Mouse (Mus musculus): ENCODE results near the gene Galnt3.

Galnt3 gene

DNA sequence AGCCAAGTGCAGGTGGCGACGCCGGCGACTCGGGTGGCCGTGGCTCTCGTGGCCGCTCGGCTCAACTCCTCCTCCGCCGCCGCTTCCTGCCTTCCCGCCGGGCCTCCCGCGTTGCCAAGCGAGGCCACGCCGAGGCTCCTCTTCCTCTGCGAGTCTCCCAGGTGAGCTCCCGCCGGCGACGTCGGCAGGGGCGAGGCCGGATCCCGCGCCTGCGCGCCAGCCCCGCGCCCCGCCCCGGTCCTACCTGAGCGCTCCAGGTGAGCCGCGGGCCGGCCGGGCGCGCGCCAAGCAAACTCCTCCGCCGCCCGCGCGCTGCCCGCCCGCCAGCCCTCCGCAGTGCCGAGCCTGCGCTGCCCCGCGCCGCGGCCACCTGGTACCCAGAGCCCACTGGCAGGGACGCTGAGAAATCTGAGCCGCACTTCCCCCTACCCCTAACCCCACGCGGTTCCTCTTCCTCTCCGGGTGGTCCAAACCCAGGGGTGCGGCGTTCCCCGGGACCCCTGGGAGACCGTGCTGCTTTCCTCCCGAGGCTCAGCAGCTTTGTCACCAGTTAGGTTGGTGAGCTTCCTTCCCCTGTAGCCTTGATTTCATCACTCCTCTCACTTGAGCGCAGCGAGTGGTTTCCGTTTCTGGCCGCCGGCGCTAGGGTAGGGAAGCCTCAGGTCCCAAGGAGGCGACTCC, at the start of gene Galnt3:
Gene Galnt3, minus strand, starts transcription at position 404 of the 681 bp plus-strand sequence.
- peak in 1 of 2 experiments; percentile 24 for DNase-seq (ENCODE audit: low spot score in 2 of 2)

DNA sequence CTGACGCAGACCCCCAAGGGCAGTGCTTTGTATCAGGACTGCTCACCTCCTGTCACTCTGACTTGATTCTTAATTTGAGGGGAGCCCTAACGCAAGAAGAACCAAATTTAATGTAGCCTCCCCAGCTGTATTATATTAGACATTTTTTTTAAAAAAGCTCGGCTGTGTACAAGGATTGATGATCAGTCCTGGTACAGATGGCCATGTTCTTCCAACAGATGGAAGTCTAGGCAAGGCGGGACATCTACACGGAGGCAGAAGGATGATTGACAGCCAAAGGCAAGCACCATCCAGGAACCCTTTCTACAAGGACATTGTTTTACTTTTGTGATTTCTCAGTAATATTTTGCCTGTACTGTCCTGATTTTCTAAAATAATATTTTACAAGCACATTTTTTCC, 48.3 kb upstream of the Galnt3 start:
- DNase-seq (ENCODE audit: low spot score in 2 of 2): no peak

- no peak for DNase-seq (ENCODE audit: low spot score in 2 of 2)
Observed at GRCm38 (mm10) chr2:66171643-66172042, 46.8 kb upstream of the Galnt3 start.

- no peak for DNase-seq (ENCODE audit: low spot score in 2 of 2)
Observed at GRCm38 (mm10) chr2:66170721-66171120, 45.9 kb upstream of the Galnt3 start.

- DNase-seq (ENCODE audit: low spot score in 2 of 2): no peak
Observed at GRCm38 (mm10) chr2:66165025-66165424, 40.2 kb upstream of the Galnt3 start.

GRCm38 (mm10) chr2:66158140-66158915, 33.5 kb upstream of the Galnt3 start:
- no peak for DNase-seq (ENCODE audit: low spot score in 2 of 2)

- no peak for DNase-seq (ENCODE audit: low spot score in 2 of 2)
Observed at GRCm38 (mm10) chr2:66151436-66151835, 26.6 kb upstream of the Galnt3 start.

DNA sequence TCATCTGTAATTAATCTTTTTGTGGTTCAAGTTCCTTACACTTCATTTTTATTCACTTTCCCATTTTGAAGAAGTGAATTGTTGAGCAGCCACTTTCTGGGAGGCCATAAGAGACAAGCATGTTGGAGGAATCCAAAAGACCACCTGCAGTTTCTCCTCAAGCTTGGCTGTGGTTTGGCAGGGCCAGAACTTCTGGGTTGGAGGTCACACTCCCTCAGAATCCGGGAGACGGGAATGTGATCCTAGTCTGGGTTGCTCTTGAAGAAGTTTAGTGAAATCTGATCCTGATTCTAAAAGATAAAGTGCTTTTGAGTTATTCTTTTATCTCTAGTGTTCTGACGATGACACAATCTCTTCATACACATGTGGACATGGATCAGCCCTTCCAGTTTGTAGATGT, 25.7 kb upstream of the Galnt3 start:
- DNase-seq (ENCODE audit: low spot score in 2 of 2): no peak

DNA sequence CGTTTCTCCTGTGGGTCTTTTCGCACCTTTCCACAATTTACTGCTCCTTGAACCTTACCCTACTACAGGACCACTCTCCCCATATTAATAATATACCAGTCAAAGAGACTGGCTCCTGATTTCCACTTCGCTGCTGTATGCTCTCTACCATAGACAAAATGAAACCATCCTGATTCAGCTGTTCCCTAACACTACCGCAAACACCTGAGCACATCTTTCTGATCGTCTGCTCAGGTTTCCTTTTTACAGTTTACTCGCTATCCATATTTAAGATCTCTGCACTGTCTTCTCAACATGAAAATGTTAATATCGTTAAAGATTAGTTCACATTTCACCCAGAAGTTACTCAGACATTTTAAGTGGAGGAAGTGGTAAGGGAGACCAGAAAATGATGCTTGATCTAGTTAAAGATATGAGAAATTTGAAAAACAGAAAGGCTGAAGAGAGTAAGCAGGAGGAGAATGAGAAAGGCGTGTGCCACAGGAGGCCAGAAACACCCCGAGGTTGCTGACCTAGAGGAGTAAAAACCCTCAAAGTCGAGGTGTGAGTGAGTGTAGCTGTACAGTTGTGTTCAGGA, 23.9 kb upstream of the Galnt3 start:
- DNase-seq (ENCODE audit: low spot score in 2 of 2): no peak

DNA sequence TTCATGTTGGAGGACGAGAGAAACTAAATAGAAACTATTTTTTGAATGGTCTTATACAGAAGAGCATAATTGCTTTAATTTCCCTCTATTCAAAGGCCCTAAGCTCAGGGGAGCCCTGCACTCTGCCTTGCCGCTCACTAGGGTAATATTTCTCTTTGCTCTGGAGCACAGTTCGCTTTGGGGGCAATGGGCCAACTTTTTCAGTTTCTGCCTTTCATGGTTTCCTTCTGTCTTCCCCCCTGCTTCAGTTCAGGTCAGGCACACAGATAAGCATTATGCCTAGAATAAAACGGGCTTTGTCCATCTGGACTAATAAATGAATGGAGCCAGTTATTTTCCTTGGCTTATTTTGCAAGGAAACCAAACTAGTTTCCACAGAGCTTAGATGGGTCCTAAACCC, 21.7 kb upstream of the Galnt3 start:
- DNase-seq (ENCODE audit: low spot score in 2 of 2): no peak

- no peak for DNase-seq (ENCODE audit: low spot score in 2 of 2)
Observed at GRCm38 (mm10) chr2:66144770-66145169, 20.0 kb upstream of the Galnt3 start.

DNA sequence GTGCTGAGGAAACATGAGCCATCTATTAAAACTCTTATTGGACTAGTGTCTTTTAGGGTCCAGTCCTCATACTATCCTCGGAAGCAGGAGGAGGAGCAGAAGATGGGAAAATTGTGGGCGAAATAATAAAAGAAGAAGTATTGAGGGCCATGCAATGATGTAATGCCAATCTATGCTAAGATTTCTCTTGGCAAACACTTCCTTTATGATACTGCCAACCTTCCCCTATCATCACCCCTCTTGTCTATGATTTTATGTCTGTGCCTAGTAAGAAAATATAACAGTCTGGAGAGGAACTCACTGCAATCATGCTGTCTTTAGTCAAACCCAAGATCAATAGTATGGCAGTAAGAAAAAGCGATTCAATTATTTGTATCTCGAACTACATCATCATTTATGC, 18.5 kb upstream of the Galnt3 start:
- DNase-seq (ENCODE audit: low spot score in 2 of 2): no peak

DNA sequence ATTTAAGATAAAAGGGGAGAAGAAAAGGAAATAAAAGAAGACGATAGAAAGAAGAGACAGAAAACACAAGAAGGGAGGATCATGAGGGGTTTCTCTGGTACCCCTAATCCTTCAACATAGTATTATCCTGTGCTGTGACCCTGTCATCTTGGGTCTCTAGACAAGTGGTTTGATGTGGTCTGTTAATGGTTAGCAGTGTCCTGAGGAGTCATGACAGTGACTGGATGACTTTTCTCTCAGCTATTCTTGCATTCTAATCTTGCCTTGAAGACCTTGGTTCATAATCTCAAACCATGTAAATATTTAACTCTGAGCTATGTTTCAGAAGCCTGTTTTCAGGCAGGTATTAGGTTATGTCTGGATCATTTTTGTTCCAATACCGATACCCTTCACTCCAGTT, 17.9 kb upstream of the Galnt3 start:
- DNase-seq (ENCODE audit: low spot score in 2 of 2): no peak

- no peak for DNase-seq (ENCODE audit: low spot score in 2 of 2)
Observed at GRCm38 (mm10) chr2:66142268-66142667, 17.5 kb upstream of the Galnt3 start.

GRCm38 (mm10) chr2:66140246-66140645, 15.5 kb upstream of the Galnt3 start:
- no peak for DNase-seq (ENCODE audit: low spot score in 2 of 2)

- no peak for DNase-seq (ENCODE audit: low spot score in 2 of 2)
Observed at GRCm38 (mm10) chr2:66131862-66132544, 7.2 kb upstream of the Galnt3 start.

DNA sequence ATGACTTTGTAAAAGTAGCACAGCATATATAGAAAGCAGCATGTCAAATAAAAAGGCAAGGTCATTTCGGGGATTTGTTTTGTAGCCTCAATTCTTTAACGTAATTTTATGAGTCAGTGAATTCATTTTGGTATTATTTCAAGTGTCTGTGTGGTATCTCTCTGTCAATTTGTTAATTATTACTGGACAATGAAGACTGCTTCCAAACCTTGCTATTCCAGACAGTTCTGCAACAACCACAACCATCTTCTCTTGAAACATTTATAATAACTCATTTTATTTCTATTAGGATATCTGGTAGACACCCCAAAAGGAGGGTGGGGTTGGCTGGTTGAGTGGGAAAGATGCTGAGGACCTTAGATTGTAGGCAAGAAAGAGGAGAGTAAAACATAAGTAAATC, 4.1 kb upstream of the Galnt3 start:
- DNase-seq (ENCODE audit: low spot score in 2 of 2): no peak

- no peak for DNase-seq (ENCODE audit: low spot score in 2 of 2)
Observed at GRCm38 (mm10) chr2:66127541-66127940, 2.7 kb upstream of the Galnt3 start.

GRCm38 (mm10) chr2:66126936-66127335, 2.1 kb upstream of the Galnt3 start:
- DNase-seq (ENCODE audit: low spot score in 2 of 2): no peak

GRCm38 (mm10) chr2:66123756-66124589, 821 bp downstream of the Galnt3 start:
- DNase-seq (ENCODE audit: low spot score in 2 of 2): peak in 1 of 2 experiments; percentile 12

GRCm38 (mm10) chr2:66117686-66118085, 7.1 kb downstream of the Galnt3 start:
- DNase-seq (ENCODE audit: low spot score in 2 of 2): no peak

All from frontal cortex, postnatal 14 days (tissue).